Mouse (Mus musculus) stomach, embryonic 16.5 days (tissue): ENCODE results near the gene Ltv1. TPM values are rescaled to one million over a fixed set of nuclear protein-coding genes. Genes with fewer than 3 reads are reported as not detected.

ENCODE experiments used
- ATAC-seq: fragments of 200-750 bp; cut with Nextera tagmentation; 2 replicates; pipeline ENCODE4 v1.8.0; 2017; ENCODE audit warnings: moderate number of reproducible peaks, moderate TSS enrichment; ENCODE audit not compliant: insufficient read depth, low FRiP score
- H3K27ac ChIP-seq: fragments of 300-500 bp; sonication (generic); 2 replicates; pipeline ENCODE4 v1.5.1; 2014; ENCODE audit warnings: low read length
- H3K27me3 ChIP-seq: fragments of 300-500 bp; sonication (generic); 2 replicates; pipeline ENCODE4 v1.6.1; 2014; ENCODE audit warnings: low read length, control low read depth, mixed read lengths; ENCODE audit not compliant: control insufficient read depth, insufficient read depth
- H3K36me3 ChIP-seq: fragments of 300-500 bp; sonication (generic); 2 replicates; pipeline ENCODE4 v1.6.1; 2014; ENCODE audit warnings: low read length; ENCODE audit not compliant: control insufficient read depth, insufficient read depth
- H3K4me1 ChIP-seq: fragments of 300-500 bp; sonication (generic); 2 replicates; pipeline ENCODE4 v1.6.1; 2014; ENCODE audit warnings: low read length, control low read depth, mixed read lengths; ENCODE audit not compliant: control insufficient read depth, insufficient read depth
- H3K4me2 ChIP-seq: fragments of 300-500 bp; sonication (generic); 2 replicates; pipeline ENCODE4 v1.6.1; 2014; ENCODE audit warnings: low read depth, low read length, mixed read lengths
- H3K4me3 ChIP-seq: fragments of 300-500 bp; sonication (generic); replicated peaks from 2 replicates; pipeline ENCODE4 v1.5.1; 2014; ENCODE audit warnings: mild to moderate bottlenecking, low read length
- H3K9ac ChIP-seq: fragments of 300-500 bp; sonication (generic); 2 replicates; pipeline ENCODE4 v1.6.1; 2014; ENCODE audit warnings: low read length
- H3K9me3 ChIP-seq: fragments of 300-500 bp; sonication (generic); replicated peaks from 2 replicates; pipeline ENCODE4 v1.6.1; 2016; ENCODE audit warnings: low read length, control low read depth; ENCODE audit not compliant: control insufficient read depth
- WGBS: fragments of 180-500 bp; shearing (Covaris S2); extraction: QIAGEN DNeasy Blood & Tissue Kit; methylation state at CpG from one replicate; pipeline ENCODE4 v1.1.7; 2014; 5-methylcytosine and 5-hydroxymethylcytosine counted together
- polyA plus RNA-seq: library from polyadenylated mRNA; unstranded; fragments of >200 nt; fragmentation: Nextera tagmentation; extraction: Ambion mirVana; gene quantifications from 2 replicates; pipeline ENCODE4 v1.2.1, GENCODE M21; 2015

Ltv1 gene
- polyA plus RNA-seq, 1 experiment from 2014 or later = 77.5 TPM

DNA sequence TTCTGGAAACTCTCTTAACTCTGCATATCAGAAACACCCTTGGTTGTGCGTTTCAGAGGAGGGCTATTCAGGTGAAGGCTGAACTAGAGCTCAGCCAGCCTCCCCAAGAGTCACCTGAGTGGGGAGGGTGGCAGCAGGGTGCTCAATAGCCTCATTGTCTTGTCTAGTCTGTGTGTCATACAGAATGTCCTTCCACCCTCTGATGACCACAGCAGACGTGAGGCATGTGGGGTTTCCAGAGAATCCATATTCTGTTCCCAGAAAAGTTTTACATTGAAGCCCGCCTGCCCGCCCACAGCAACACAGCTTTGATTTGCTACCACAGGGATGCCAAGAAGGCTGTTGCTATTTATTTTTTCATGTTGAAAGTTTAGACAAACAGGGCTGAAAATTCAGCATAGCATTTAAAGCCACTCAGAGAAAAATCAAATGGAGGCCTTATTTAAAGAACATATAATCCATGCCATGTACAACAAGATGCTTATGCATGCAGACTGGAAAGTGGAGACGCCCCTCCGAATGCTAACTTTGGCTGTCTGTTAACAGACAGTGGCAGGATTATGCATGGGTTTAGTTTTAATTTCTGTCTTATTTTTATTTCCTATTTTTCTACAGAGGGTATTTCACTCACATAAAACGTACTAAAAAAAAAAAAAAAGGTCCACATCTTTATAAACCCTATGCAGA lies 32.6 kb upstream of the Ltv1 start:
- no peak overlapping the region; the same call in 1 of the 2 replicates for H3K27ac ChIP-seq
- H3K4me1 ChIP-seq = no peaks in the 10 kb centered on the region
- H3K27me3 ChIP-seq = no peaks in the 10 kb centered on the region
- H3K9me3 ChIP-seq = no peaks in the 10 kb centered on the region
- WGBS = 85% methylated on average over 7 of the region's 7 CpGs
- H3K9ac ChIP-seq = no peak overlapping the region
- peaks cover 8% of the 10 kb centered on the region for H3K36me3 ChIP-seq
- no peak overlapping the region for H3K4me3 ChIP-seq
- no peak overlapping the region for H3K4me2 ChIP-seq
- ATAC-seq = no peak

- Histone ChIP-seq H3K36me3 (peaks cover 8% of the 10 kb centered on the region), H3K9ac (no peak overlapping the region), H3K27ac (no peak overlapping the region), H3K4me3 (no peak overlapping the region), H3K4me1 (no peaks in the 10 kb centered on the region), H3K9me3 (no peaks in the 10 kb centered on the region), H3K27me3 (no peaks in the 10 kb centered on the region), H3K4me2 (no peak overlapping the region)
- ATAC-seq = no peak
- 74% methylated on average over 3 of the region's 3 CpGs for WGBS
Observed at GRCm38 (mm10) chr10:13222135-13222534, 29.2 kb upstream of the Ltv1 start.

DNA sequence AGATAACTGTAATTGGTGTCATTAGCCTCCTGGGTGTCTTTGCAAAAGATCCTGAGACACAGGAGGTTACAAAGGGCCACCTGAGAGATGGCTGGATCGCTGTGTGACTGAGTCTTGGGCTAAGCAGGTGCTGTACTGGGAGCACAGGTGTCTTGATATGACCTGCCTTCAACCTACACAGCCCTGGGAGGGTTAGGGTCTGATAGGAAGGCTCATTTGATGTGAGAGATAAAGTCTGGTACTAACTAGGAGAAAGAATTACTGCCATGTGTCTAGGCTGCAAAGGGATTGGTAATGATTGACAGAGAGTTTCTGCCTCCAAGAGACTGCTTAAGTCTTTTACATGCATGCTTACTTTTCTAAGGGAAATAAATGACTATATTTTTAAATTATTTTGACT lies 27.1 kb upstream of the Ltv1 start:
- no peaks in the 10 kb centered on the region for H3K9me3 ChIP-seq
- H3K9ac ChIP-seq = no peak overlapping the region
- H3K36me3 ChIP-seq = peaks cover 8% of the 10 kb centered on the region
- H3K27me3 ChIP-seq = no peaks in the 10 kb centered on the region
- 55% methylated on average over 1 of the region's 1 CpGs for WGBS
- no peak overlapping the region for H3K27ac ChIP-seq
- H3K4me3 ChIP-seq = no peak overlapping the region
- no peak for ATAC-seq
- no peaks in the 10 kb centered on the region for H3K4me1 ChIP-seq
- no peak overlapping the region for H3K4me2 ChIP-seq

DNA sequence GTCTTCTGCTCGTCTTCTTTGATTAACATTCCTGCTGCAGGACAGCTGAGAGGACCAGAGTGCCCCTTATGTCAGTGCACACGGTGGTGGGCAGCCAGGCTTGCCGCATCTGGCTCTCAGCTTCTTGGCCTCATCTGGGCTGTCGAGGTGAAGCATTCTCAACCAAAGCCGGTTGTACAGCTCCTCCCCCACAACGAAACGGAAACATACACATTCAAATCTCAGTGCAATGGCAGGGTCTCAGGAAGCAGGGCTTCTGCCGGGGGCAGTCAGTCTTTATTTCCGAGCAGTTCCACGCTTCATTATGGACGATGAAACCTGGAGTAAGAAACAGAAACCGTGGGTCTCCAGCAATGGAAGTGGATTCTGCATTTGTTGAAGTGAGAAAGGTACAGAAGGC lies 21.0 kb upstream of the Ltv1 start:
- H3K27ac ChIP-seq = peak overlapping the region; percentile 40; the same call in 1 of the 2 replicates
- WGBS = 63% methylated on average over 12 of the region's 12 CpGs
- H3K4me2 ChIP-seq = no peak overlapping the region
- H3K4me3 ChIP-seq = no peak overlapping the region
- peaks cover 16% of the 10 kb centered on the region; the same call in 1 of the 2 replicates for H3K4me1 ChIP-seq
- no peak overlapping the region for H3K9ac ChIP-seq
- ATAC-seq = no peak
- no peaks in the 10 kb centered on the region for H3K36me3 ChIP-seq
- H3K27me3 ChIP-seq = no peaks in the 10 kb centered on the region
- H3K9me3 ChIP-seq = no peaks in the 10 kb centered on the region

GRCm38 (mm10) chr10:13212829-13213228 lies 19.9 kb upstream of the Ltv1 start:
- no peak overlapping the region for H3K4me3 ChIP-seq
- ATAC-seq = no peak
- H3K9me3 ChIP-seq = no peaks in the 10 kb centered on the region
- 45% methylated on average over 6 of the region's 6 CpGs for WGBS
- no peaks in the 10 kb centered on the region for H3K27me3 ChIP-seq
- H3K4me2 ChIP-seq = no peak overlapping the region
- no peak overlapping the region for H3K9ac ChIP-seq
- H3K36me3 ChIP-seq = no peaks in the 10 kb centered on the region
- peak overlapping the region; percentile 56; the same call in 1 of the 2 replicates for H3K27ac ChIP-seq
- H3K4me1 ChIP-seq = peaks cover 19% of the 10 kb centered on the region; the same call in 1 of the 2 replicates

GRCm38 (mm10) chr10:13212326-13212725 lies 19.4 kb upstream of the Ltv1 start:
- no peak for ATAC-seq
- H3K4me2 ChIP-seq = no peak overlapping the region
- H3K27me3 ChIP-seq = no peaks in the 10 kb centered on the region
- no peak overlapping the region for H3K4me3 ChIP-seq
- H3K27ac ChIP-seq = peak overlapping the region; percentile 66
- no peaks in the 10 kb centered on the region for H3K9me3 ChIP-seq
- no peaks in the 10 kb centered on the region for H3K36me3 ChIP-seq
- 64% methylated on average over 9 of the region's 9 CpGs for WGBS
- H3K4me1 ChIP-seq = peaks cover 19% of the 10 kb centered on the region; the same call in 1 of the 2 replicates
- H3K9ac ChIP-seq = no peak overlapping the region

DNA sequence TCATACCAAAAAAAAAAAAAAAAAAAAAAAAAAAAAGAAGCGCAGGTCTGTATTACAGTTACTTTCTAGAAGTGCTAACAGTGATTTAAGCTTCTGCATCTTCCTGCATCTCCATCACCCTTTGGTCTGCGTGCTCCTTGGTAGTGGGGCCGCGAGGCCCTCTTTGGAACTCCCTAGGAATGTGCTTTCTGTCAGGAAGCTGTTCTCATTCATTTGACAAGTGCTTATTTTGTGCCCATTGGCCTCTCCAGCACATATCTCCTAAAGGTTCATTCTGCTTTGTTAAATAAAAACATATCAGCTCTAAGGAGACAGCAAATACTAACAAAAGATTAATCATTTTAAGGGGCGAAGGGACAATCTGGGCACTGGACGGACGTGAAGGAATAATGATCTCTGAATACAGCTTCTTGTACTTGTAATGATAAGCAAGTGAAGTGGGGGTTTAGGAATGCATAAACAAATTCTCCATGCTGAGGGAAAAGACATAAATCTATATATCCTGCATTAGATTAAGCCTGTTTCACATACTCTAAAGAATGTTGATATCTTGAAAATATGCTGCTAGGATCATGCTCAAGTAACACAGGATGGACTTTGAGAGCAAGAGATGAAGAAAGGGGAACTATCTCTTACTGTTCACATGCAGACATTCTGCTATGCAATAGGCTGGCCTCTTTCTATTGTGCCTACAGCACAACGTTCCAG lies 17.1 kb upstream of the Ltv1 start:
- H3K27ac ChIP-seq = peak overlapping the region; percentile 65
- H3K27me3 ChIP-seq = no peaks in the 10 kb centered on the region
- H3K36me3 ChIP-seq = no peaks in the 10 kb centered on the region
- H3K9me3 ChIP-seq = no peaks in the 10 kb centered on the region
- no peak overlapping the region for H3K9ac ChIP-seq
- no peak overlapping the region for H3K4me2 ChIP-seq
- peak; percentile 65 for ATAC-seq
- H3K4me3 ChIP-seq = no peak overlapping the region
- 20% methylated on average over 8 of the region's 8 CpGs for WGBS
- peaks cover 19% of the 10 kb centered on the region; the same call in 1 of the 2 replicates for H3K4me1 ChIP-seq

- Histone ChIP-seq H3K4me2 (no peak overlapping the region), H3K36me3 (no peaks in the 10 kb centered on the region), H3K27ac (peak overlapping the region; percentile 56), H3K9ac (no peak overlapping the region), H3K4me3 (no peak overlapping the region), H3K4me1 (peaks cover 19% of the 10 kb centered on the region; the same call in 1 of the 2 replicates), H3K9me3 (no peaks in the 10 kb centered on the region), H3K27me3 (no peaks in the 10 kb centered on the region)
- WGBS = 52% methylated on average over 3 of the region's 3 CpGs
- no peak for ATAC-seq
Observed at GRCm38 (mm10) chr10:13209506-13209905, 16.5 kb upstream of the Ltv1 start.

GRCm38 (mm10) chr10:13209061-13209460 lies 16.1 kb upstream of the Ltv1 start:
- no peaks in the 10 kb centered on the region for H3K27me3 ChIP-seq
- peaks cover 19% of the 10 kb centered on the region; the same call in 1 of the 2 replicates for H3K4me1 ChIP-seq
- no peak overlapping the region for H3K4me2 ChIP-seq
- 0 out of 2 replicates have a peak overlapping the region, but pooled peaks have one; percentile 0 for H3K9ac ChIP-seq
- no peaks in the 10 kb centered on the region for H3K36me3 ChIP-seq
- peak overlapping the region; percentile 56 for H3K27ac ChIP-seq
- H3K9me3 ChIP-seq = no peaks in the 10 kb centered on the region
- 74% methylated on average over 4 of the region's 4 CpGs for WGBS
- no peak overlapping the region for H3K4me3 ChIP-seq
- ATAC-seq = no peak
